Mouse (Mus musculus) testis, postnatal 10 days (tissue): ENCODE results near the gene 2810004N23Rik.
"Not testable (repeated sequence)": the region's sequence is repeated elsewhere in the genome, so short reads cannot be mapped to it uniquely, and the experiment has no call there.

Source experiments
- DNase-seq: peaks from one replicate; pipeline ENCODE4 v3.0.0; 2021; ENCODE audit warnings: low spot score

2810004N23Rik gene

GRCm38 (mm10) chr8:124863729-124864128 is 809 bp upstream of the 2810004N23Rik start:
- no peak for DNase-seq

GRCm38 (mm10) chr8:124863163-124863677 is 300 bp upstream of the 2810004N23Rik start:
- no peak for DNase-seq

GRCm38 (mm10) chr8:124860188-124860587 is 2.7 kb downstream of the 2810004N23Rik start:
- no peak for DNase-seq

GRCm38 (mm10) chr8:124859466-124859865 is 3.5 kb downstream of the 2810004N23Rik start:
- peak; percentile 54 for DNase-seq

GRCm38 (mm10) chr8:124853511-124853910 is 9.4 kb downstream of the 2810004N23Rik start:
- no peak for DNase-seq

- no peak for DNase-seq
These were observed 17.3 kb downstream of the 2810004N23Rik start for GRCm38 (mm10) chr8:124845573-124845972.

GRCm38 (mm10) chr8:124845131-124845530 is 17.8 kb downstream of the 2810004N23Rik start:
- DNase-seq, result no peak

GRCm38 (mm10) chr8:124842929-124843328 is 20.0 kb downstream of the 2810004N23Rik start:
- DNase-seq, result not testable (repeated sequence)

GRCm38 (mm10) chr8:124841775-124842174 is 21.1 kb downstream of the 2810004N23Rik start:
- DNase-seq, result no peak

GRCm38 (mm10) chr8:124840900-124841299 is 22.0 kb downstream of the 2810004N23Rik start:
- DNase-seq, result no peak

GRCm38 (mm10) chr8:124839371-124839770 is 23.5 kb downstream of the 2810004N23Rik start:
- no peak for DNase-seq

GRCm38 (mm10) chr8:124837956-124838355 is 25.0 kb downstream of the 2810004N23Rik start:
- no peak for DNase-seq

GRCm38 (mm10) chr8:124836907-124837306 is 26.0 kb downstream of the 2810004N23Rik start:
- DNase-seq, result no peak

- DNase-seq, result no peak
These were observed 26.6 kb downstream of the 2810004N23Rik start for GRCm38 (mm10) chr8:124836273-124836672.

GRCm38 (mm10) chr8:124835848-124836247 is 27.1 kb downstream of the 2810004N23Rik start:
- DNase-seq, result no peak

- DNase-seq, result no peak
These were observed 29.3 kb downstream of the 2810004N23Rik start for GRCm38 (mm10) chr8:124833430-124834205.

- no peak for DNase-seq
These were observed 31.0 kb downstream of the 2810004N23Rik start for GRCm38 (mm10) chr8:124831941-124832340.

GRCm38 (mm10) chr8:124831531-124831930 is 31.4 kb downstream of the 2810004N23Rik start:
- DNase-seq, result no peak

- no peak for DNase-seq
These were observed 32.9 kb downstream of the 2810004N23Rik start for GRCm38 (mm10) chr8:124830050-124830449.

- no peak for DNase-seq
These were observed 34.2 kb downstream of the 2810004N23Rik start for GRCm38 (mm10) chr8:124828561-124829240.

GRCm38 (mm10) chr8:124827387-124827786 is 35.5 kb downstream of the 2810004N23Rik start:
- DNase-seq, result peak; percentile 78

- DNase-seq, result peak; percentile 53
These were observed 36.3 kb downstream of the 2810004N23Rik start for GRCm38 (mm10) chr8:124826658-124827057.

- DNase-seq, result no peak
These were observed 39.4 kb downstream of the 2810004N23Rik start for GRCm38 (mm10) chr8:124823497-124823896.
